Mouse (Mus musculus): ENCODE measurements around the gene 5730522E02Rik. TPM values are rescaled to one million over a fixed set of nuclear protein-coding genes. Genes with fewer than 3 reads are reported as not detected.

5730522E02Rik gene
- polyA plus RNA-seq, 1 experiment from 2014 or later: 1.5 TPM

DNA sequence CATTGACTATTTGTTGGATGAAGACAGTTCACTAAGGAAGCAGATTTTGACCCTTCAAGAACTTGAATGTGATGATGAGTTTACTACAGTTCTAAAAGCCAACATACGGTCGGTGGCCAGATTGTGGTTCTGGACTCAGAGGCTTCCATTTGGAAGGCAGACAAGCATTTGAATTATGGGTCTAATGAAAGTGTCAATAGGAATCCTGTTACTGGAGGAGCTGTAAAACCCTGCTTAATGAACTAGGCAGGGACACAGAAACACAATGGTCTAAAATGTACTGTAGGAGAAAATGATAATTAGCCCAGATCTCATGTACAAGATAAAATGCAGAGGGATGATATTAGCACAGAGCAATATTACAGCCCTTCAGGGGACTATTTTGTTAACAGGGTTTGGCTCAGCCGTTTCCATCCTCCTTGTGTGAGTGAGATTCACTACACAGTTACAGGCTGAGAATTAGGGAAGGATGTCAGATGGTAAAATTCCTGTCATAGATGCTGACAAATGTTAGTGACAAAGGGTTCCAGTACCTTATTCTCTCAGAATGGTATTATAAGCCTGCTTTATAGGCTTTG lies 439.5 kb downstream of the 5730522E02Rik start:
- Histone ChIP-seq H3K27me3 (replicated peaks) (no peaks in the 10 kb centered on the region), H3K4me3 (no peak overlapping the region), H3K9me3 (no peaks in the 10 kb centered on the region), H3K36me3 (no peaks in the 10 kb centered on the region), H3K27ac (replicated peaks) (no peak overlapping the region), H3K4me1 (no peaks in the 10 kb centered on the region), H3K9ac (no peak overlapping the region), H3K4me2 (no peak overlapping the region)
- 81% methylated on average over 3 of the region's 3 CpGs for WGBS
- no peak for ATAC-seq (ENCODE audit: extremely low read depth, insufficient number of reproducible peaks, low FRiP score, low TSS enrichment)

DNA sequence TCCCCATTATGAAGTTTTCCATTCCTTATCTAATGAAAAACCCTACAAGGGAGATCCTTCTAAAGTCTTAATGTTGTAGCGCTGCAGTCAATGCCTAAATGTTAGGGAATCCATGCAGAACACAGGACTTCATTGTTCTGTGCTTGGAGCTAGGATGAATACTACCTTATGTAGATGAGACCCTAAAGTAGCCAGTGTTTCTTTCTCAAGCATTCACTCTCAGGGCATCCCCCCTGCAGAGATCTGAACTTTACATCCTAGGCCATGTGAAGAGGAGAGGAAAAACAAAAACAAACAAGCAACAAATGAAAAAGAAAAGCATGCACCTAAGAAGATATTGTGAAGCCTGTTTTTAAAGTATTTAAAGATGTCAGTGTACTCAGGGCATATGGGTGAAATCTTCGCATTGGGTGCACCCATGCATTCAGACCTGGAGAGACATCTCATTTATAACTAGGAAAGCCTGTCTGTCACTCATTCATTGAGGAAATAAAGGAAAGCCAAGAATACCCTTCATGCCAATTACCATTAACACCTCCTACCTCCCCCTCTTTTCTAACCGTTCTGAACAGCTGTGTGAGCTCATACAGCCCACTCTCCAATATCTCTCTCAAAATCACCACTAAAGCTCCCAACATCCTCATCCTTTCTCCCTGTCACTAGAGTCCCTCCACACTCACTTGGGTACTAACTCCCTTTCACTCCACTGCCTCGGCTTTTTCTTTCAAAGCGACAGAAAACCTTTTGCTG lies 442.8 kb downstream of the 5730522E02Rik start:
- no peaks in the 10 kb centered on the region for H3K36me3 ChIP-seq
- WGBS: 50% methylated on average over 5 of the region's 5 CpGs
- ATAC-seq (ENCODE audit: extremely low read depth, insufficient number of reproducible peaks, low FRiP score, low TSS enrichment): no peak
- no peak overlapping the region for H3K4me3 ChIP-seq
- H3K27me3 ChIP-seq (replicated peaks): no peaks in the 10 kb centered on the region
- H3K9ac ChIP-seq: no peak overlapping the region
- no peak overlapping the region for H3K4me2 ChIP-seq
- H3K4me1 ChIP-seq: no peaks in the 10 kb centered on the region
- H3K27ac ChIP-seq (replicated peaks): no peak overlapping the region
- no peaks in the 10 kb centered on the region for H3K9me3 ChIP-seq

DNA sequence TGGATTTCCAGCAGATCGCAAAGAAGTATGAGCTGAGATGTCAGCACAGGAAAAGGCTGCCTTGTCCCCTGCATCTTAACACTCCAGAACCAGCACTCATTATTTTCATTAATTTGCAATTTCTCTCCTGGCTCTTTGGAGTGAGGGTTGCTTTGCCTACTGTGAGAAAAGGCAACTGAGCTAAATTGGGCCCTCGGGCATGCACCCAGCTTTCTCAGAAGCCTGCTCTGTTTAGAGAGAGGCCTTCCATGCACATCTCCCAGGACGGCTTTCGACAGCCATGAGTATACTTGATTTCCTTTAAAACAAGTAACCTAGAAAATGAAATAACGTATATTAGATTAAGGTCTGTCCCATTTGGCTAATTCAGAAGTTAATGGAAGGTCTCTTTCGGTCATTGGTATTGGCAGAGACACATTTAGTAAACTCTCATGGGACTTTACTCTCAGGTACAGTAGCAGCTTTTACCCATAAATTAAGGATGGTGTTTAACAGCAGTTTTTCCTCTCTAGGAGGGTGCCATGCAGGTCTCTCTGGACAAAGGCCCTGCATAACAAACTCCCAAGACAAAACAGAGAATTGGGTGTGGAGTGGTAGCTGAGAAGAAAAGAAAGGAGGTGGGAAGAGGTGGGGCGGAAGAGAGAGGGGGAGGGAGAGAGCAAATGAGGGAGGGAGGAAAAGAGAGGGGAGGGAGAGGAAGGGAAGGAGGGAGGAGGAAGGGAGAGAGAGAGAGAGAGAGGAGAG lies 457.2 kb downstream of the 5730522E02Rik start:
- H3K4me1 ChIP-seq: no peaks in the 10 kb centered on the region
- 73% methylated on average over 7 of the region's 7 CpGs for WGBS
- H3K36me3 ChIP-seq: no peaks in the 10 kb centered on the region
- no peak overlapping the region for H3K27ac ChIP-seq (replicated peaks)
- no peak overlapping the region for H3K9ac ChIP-seq
- no peak overlapping the region for H3K4me3 ChIP-seq
- ATAC-seq (ENCODE audit: extremely low read depth, insufficient number of reproducible peaks, low FRiP score, low TSS enrichment): no peak
- H3K9me3 ChIP-seq: 0 out of 2 replicates have a peak, but pooled peaks cover 7% of the 10 kb centered on the region
- no peak overlapping the region for H3K4me2 ChIP-seq
- no peaks in the 10 kb centered on the region for H3K27me3 ChIP-seq (replicated peaks)

DNA sequence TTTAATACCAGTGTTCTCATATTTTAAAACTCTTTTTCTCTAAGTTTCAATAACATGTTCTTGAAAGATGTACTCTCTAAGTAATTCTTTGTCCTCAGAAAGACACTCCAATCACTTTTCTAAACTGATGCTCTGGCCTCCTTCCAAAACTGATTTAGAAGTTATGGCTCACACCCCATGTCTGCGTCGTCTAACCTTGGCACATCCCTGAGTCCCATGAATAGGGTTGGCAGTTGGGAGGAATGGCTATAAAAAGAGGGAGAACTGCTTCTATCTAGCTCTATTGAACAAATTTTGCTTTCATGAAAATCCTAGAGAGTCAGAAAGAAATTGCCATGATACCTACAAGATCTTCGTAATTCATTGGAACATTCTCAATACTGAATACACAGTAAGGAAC lies 458.1 kb downstream of the 5730522E02Rik start:
- H3K36me3 ChIP-seq: no peaks in the 10 kb centered on the region
- ATAC-seq (ENCODE audit: extremely low read depth, insufficient number of reproducible peaks, low FRiP score, low TSS enrichment): no peak
- no peak overlapping the region for H3K4me3 ChIP-seq
- H3K4me1 ChIP-seq: peaks cover 2% of the 10 kb centered on the region; the same call in 1 of the 2 replicates
- no peak overlapping the region for H3K9ac ChIP-seq
- H3K27ac ChIP-seq (replicated peaks): no peak overlapping the region
- H3K9me3 ChIP-seq: 0 out of 2 replicates have a peak, but pooled peaks cover 4% of the 10 kb centered on the region
- no peaks in the 10 kb centered on the region for H3K27me3 ChIP-seq (replicated peaks)
- H3K4me2 ChIP-seq: no peak overlapping the region
- 83% methylated on average over 3 of the region's 3 CpGs for WGBS

DNA sequence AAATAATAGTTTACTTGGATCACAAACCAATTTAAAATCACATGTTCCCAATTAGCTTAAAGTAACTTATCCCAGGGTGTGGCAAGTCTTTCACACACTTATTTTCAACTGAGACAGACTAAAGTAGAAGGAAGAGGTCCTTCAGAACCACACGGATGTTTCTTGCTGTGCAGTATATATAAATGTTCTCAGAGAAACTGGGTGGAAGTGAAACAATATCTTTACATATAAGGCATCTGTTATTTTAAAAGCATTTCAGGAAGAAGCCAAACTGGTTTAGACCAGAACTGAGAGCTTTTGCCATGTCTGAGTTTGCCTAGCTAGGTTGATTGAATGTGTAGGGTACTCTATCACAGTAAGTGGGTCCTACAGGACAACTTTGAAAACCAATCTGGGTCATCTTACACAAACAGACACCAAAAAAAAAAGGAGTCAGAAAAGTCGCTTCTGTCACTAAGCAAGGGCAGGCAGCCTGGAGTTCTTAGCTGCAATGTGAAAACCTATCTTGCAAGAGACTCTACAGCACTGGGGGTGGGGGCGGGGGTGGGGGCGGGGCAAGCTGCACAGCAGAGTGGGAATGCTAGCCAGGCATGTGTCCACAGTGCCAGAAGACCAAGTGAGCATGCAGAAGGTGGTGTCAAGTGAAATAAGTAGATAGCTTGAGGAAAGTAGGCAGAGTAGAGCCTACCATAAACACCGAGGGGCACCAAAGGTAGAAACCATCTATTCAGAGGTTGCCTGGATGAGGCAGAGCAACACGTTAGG lies 463.3 kb downstream of the 5730522E02Rik start:
- H3K9ac ChIP-seq: no peak overlapping the region

DNA sequence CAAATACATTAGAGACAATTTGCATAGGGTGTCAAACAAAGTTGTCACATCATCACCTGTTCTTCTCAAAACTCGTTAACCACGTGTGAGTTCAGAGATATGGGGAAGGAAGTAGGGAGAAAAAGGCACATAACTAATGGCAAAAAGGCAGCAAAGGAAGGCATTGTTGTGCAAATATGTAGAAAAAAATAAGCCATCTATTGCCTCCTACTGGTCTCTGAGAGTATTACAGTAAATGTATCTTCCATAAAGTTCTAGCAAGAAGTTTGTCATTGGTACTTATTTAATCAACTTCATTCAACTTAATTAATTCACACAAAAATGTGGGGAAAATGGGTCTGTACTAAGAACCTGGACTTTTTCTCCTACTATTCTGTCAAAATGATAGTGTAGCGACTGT lies 466.9 kb downstream of the 5730522E02Rik start:
- 60% methylated on average over 3 of the region's 3 CpGs for WGBS
- no peak overlapping the region for H3K4me3 ChIP-seq
- no peaks in the 10 kb centered on the region for H3K27me3 ChIP-seq (replicated peaks)
- no peak overlapping the region for H3K9ac ChIP-seq
- no peaks in the 10 kb centered on the region for H3K9me3 ChIP-seq
- ATAC-seq (ENCODE audit: extremely low read depth, insufficient number of reproducible peaks, low FRiP score, low TSS enrichment): no peak
- no peak overlapping the region for H3K4me2 ChIP-seq
- H3K4me1 ChIP-seq: peaks cover 5% of the 10 kb centered on the region; the same call in 1 of the 2 replicates
- no peak overlapping the region for H3K27ac ChIP-seq (replicated peaks)
- H3K36me3 ChIP-seq: no peaks in the 10 kb centered on the region

More for the DNA sequence above, 463.3 kb downstream of the 5730522E02Rik start:
- Histone ChIP-seq H3K27me3 (replicated peaks) (no peaks in the 10 kb centered on the region), H3K4me1 (peaks cover 5% of the 10 kb centered on the region; the same call in 1 of the 2 replicates), H3K4me3 (no peak overlapping the region), H3K9me3 (no peaks in the 10 kb centered on the region), H3K4me2 (no peak overlapping the region), H3K27ac (replicated peaks) (no peak overlapping the region), H3K36me3 (no peaks in the 10 kb centered on the region)
- ATAC-seq (ENCODE audit: extremely low read depth, insufficient number of reproducible peaks, low FRiP score, low TSS enrichment): no peak
- WGBS: 47% methylated on average over 6 of the region's 6 CpGs

DNA sequence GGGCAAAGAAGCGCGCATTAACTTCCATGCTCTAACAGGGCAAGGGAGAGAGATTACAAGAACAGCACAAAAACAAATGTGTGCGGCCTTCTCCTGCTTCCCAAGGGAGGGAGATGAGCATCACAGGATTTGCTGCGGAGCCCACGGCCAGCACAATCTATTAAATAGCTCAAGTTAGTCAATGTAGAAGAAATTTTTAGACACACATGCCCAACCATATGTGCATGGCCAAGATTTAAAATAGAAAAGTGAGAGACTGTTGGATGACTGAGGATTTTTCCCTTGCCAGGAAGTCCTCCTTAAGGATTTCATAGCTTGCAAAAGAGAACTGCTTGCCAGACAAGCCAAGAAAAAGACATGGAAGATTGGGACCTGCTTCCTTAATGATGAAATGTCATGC lies 473.3 kb downstream of the 5730522E02Rik start:
- Histone ChIP-seq H3K4me2 (no peak overlapping the region), H3K27ac (replicated peaks) (no peak overlapping the region), H3K36me3 (no peaks in the 10 kb centered on the region), H3K27me3 (replicated peaks) (no peaks in the 10 kb centered on the region), H3K9ac (no peak overlapping the region), H3K9me3 (no peaks in the 10 kb centered on the region), H3K4me3 (no peak overlapping the region), H3K4me1 (no peaks in the 10 kb centered on the region)
- no peak for ATAC-seq (ENCODE audit: extremely low read depth, insufficient number of reproducible peaks, low FRiP score, low TSS enrichment)
- 78% methylated on average over 5 of the region's 5 CpGs for WGBS

DNA sequence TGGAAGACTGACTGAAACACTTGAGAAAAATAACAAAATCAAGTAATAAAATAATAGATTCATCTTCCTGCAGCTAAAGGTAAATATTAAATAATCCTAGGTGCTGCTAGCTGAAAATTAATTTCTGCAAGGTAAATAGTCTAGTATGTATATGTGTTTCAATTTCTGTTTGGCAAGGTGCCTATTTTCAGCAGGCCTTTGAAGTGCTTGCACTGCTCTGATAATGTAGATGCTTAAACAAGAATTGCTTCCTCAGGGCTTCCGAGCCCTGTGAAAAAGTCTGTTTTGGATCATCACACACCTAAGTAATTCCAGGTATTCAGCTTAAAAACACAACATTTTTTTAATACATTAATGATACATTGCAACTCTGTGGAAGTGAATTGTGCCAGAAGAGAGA lies 481.1 kb downstream of the 5730522E02Rik start:
- WGBS: 23% methylated on average over 1 of the region's 1 CpGs

DNA sequence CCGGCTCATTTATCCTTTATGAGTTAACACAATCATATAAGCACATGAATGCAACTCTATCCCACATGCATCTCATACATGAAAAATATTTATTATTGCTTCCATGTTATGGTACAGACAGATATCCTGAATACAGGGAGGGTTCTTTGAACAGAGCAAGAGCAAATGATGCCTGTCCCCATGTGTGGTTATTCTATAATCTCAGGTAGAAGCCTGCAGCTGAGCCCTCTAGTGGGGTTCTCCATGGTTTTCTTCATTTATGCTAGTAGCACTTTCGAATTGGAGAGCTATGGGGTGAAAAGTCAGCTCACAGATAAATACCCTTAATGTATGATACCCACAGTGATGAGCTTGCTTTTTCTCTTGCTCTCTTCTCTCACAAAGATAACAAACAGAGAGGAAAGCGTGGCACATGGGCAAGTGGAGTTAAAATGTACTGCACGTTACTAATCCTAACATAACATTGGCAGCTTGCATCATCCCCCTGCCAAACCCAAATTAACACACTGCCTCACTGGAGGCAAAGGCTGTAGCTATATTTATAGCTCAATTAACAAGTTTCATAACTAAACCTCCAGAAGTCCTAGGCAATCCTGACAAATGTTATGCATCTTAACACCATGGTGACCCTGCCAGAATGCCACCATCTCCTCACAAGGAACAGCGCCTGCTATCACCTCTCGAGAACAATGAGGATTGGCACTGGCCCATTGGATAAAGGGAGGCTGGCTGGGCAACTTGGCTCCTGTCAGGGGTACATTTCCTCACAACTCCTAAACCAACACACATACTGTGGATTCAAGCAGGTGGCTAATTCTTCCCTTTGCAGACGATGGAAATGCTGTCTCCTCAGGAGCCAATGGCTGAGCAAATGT lies 494.9 kb downstream of the 5730522E02Rik start:
- Histone ChIP-seq H3K27me3 (replicated peaks) (no peaks in the 10 kb centered on the region), H3K4me1 (no peaks in the 10 kb centered on the region), H3K4me3 (no peak overlapping the region), H3K36me3 (no peaks in the 10 kb centered on the region), H3K27ac (replicated peaks) (no peak overlapping the region), H3K4me2 (no peak overlapping the region), H3K9me3 (no peaks in the 10 kb centered on the region), H3K9ac (no peak overlapping the region)
- no peak for ATAC-seq (ENCODE audit: extremely low read depth, insufficient number of reproducible peaks, low FRiP score, low TSS enrichment)
- WGBS: 67% methylated on average over 7 of the region's 7 CpGs

More for the DNA sequence above, 481.1 kb downstream of the 5730522E02Rik start:
- Histone ChIP-seq H3K9ac (no peak overlapping the region), H3K4me2 (no peak overlapping the region), H3K4me1 (peaks cover 7% of the 10 kb centered on the region), H3K36me3 (no peaks in the 10 kb centered on the region), H3K27me3 (replicated peaks) (no peaks in the 10 kb centered on the region), H3K27ac (replicated peaks) (no peak overlapping the region), H3K9me3 (no peaks in the 10 kb centered on the region), H3K4me3 (no peak overlapping the region)
- ATAC-seq (ENCODE audit: extremely low read depth, insufficient number of reproducible peaks, low FRiP score, low TSS enrichment): no peak

DNA sequence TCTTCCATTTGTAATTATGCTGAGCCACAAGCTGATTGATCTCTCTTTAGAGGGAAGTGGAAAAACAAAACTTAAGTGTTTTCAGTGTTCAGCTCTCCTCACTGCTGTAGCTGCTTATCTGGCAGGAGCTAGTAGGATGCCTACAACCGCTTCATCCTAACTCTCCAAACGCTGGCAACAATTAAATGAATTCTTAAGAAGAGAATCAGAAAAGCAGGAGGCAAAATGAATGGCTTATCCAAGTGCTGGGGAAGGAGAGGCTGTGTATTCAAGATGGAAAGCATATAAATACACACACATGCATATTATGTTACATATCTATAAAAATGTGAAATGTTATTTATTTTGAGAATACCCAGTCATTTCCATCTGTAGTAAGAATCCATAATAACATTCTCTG lies 500.0 kb downstream of the 5730522E02Rik start:
- H3K9me3 ChIP-seq: no peaks in the 10 kb centered on the region
- H3K27me3 ChIP-seq (replicated peaks): no peaks in the 10 kb centered on the region
- WGBS: 48% methylated on average over 2 of the region's 2 CpGs
- H3K27ac ChIP-seq (replicated peaks): no peak overlapping the region
- no peaks in the 10 kb centered on the region for H3K36me3 ChIP-seq
- ATAC-seq (ENCODE audit: extremely low read depth, insufficient number of reproducible peaks, low FRiP score, low TSS enrichment): no peak
- H3K4me2 ChIP-seq: no peak overlapping the region
- no peak overlapping the region for H3K9ac ChIP-seq
- H3K4me3 ChIP-seq: no peak overlapping the region
- H3K4me1 ChIP-seq: no peaks in the 10 kb centered on the region
